Mouse (Mus musculus): ENCODE data around the gene Dnm3. TPM values are rescaled to one million over a fixed set of nuclear protein-coding genes. Genes with fewer than 3 reads are reported as not detected.

Gene Dnm3
- polyA plus RNA-seq, 1 experiment from 2014 or later: 27.7 TPM

DNA sequence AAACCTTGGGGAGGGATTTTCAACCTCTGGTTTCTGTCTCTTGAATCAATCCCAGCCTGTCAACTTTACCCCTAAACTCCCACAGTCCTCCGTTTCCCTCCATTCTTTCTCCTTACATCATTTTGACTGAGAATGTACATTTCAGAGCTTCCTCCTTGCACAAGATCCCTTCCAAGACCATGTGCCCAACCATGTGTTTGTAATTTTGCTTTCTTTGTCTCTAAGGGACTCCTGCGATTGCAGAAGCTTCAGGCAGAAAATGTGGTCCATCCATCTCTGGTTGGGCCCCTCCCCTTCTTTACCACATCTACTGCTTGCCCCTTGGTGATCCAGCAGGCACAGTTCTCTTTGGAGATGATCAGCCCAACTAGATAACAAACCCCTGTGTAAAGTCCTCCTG lies 165.2 kb downstream of the Dnm3 start:
- H3K36me3 ChIP-seq: no peaks in the 10 kb centered on the region
- H3K4me2 ChIP-seq: no peak overlapping the region
- 27% methylated on average over 2 of the region's 2 CpGs for WGBS
- H3K9ac ChIP-seq: 0 out of 2 replicates have a peak overlapping the region, but pooled peaks have one; percentile 1
- peaks cover 39% of the 10 kb centered on the region for H3K4me1 ChIP-seq
- no peaks in the 10 kb centered on the region for H3K9me3 ChIP-seq
- no peaks in the 10 kb centered on the region for H3K27me3 ChIP-seq
- H3K27ac ChIP-seq: peak overlapping the region; percentile 76
- no peak for ATAC-seq (ENCODE audit: insufficient number of reproducible peaks, insufficient read depth, low FRiP score, low TSS enrichment, low read depth)
- H3K4me3 ChIP-seq: no peak overlapping the region

DNA sequence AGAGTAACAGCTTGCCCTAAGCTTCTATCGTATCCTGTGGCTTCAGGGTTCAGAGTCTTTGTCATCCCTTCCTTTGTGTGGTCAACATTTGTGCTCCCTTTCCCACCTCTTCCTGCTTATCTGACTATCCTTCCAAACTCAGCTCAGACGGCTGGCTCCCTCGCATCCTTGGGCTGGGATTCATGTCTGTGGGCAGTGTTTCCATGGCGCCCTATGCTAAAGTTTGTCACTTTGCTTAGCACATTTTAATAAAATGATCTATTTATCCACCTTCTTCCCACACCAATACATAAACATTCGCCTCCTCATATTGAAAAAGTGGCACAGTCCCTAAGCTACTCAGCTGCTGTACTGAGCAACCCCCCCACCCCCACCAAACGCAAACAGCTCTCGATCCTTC lies 165.7 kb downstream of the Dnm3 start:
- H3K4me3 ChIP-seq: no peak overlapping the region
- H3K27ac ChIP-seq: peak overlapping the region; percentile 76
- H3K36me3 ChIP-seq: no peaks in the 10 kb centered on the region
- 74% methylated on average over 7 of the region's 7 CpGs for WGBS
- peaks cover 39% of the 10 kb centered on the region for H3K4me1 ChIP-seq
- ATAC-seq (ENCODE audit: insufficient number of reproducible peaks, insufficient read depth, low FRiP score, low TSS enrichment, low read depth): no peak
- H3K4me2 ChIP-seq: no peak overlapping the region
- no peaks in the 10 kb centered on the region for H3K9me3 ChIP-seq
- no peaks in the 10 kb centered on the region for H3K27me3 ChIP-seq
- H3K9ac ChIP-seq: no peak overlapping the region

DNA sequence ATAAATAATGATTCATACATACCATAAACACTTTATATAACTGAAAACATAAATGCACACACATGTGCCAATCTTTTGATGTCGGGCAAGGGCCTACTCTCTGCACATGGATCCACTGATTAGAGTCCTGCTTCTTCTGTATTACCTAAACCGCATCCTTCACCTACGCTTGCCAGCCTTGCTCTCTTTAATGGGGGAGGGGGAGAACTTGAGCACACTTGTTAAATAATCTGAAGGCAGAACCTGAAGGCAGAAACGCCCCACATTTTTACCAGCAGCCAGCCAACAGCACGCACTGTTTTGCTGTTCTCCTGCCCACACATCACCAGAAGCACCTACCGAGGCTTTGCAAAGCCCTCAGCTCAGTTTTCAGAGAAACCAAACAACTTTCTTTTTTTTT lies 172.6 kb downstream of the Dnm3 start:
- Histone ChIP-seq H3K4me1 (peaks cover 40% of the 10 kb centered on the region), H3K9me3 (no peaks in the 10 kb centered on the region), H3K36me3 (no peaks in the 10 kb centered on the region), H3K27ac (peak overlapping the region; percentile 91), H3K27me3 (no peaks in the 10 kb centered on the region), H3K9ac (no peak overlapping the region), H3K4me2 (no peak overlapping the region), H3K4me3 (no peak overlapping the region)
- ATAC-seq (ENCODE audit: insufficient number of reproducible peaks, insufficient read depth, low FRiP score, low TSS enrichment, low read depth): 0 out of 2 replicates have a peak, but pooled peaks have one; percentile 59
- 12% methylated on average over 6 of the region's 6 CpGs for WGBS

DNA sequence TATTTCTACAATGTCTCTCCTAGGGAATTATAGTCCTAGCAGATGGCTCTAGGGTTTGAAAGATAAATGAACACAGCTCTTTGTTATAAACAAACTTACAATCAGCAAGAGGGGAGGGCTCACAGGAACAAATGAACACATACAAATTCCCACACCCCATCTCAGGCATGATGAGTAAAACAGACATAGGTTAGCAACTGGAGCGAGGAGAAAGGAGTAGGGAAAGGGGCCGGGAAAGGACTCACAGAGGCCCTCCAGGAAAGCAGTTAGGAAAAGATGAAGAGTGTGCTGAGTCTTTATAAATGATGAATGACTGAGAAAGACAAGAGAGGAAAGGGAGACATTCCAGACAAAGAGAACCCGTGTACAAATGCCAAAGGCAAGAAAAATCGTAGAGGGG lies 175.4 kb downstream of the Dnm3 start:
- H3K4me2 ChIP-seq: no peak overlapping the region
- WGBS: 40% methylated on average over 4 of the region's 4 CpGs
- no peak for ATAC-seq (ENCODE audit: insufficient number of reproducible peaks, insufficient read depth, low FRiP score, low TSS enrichment, low read depth)
- no peak overlapping the region for H3K9ac ChIP-seq
- peak overlapping the region; percentile 80 for H3K27ac ChIP-seq
- H3K4me1 ChIP-seq: peaks cover 36% of the 10 kb centered on the region
- H3K4me3 ChIP-seq: no peak overlapping the region
- H3K27me3 ChIP-seq: no peaks in the 10 kb centered on the region
- H3K9me3 ChIP-seq: no peaks in the 10 kb centered on the region
- no peaks in the 10 kb centered on the region for H3K36me3 ChIP-seq

DNA sequence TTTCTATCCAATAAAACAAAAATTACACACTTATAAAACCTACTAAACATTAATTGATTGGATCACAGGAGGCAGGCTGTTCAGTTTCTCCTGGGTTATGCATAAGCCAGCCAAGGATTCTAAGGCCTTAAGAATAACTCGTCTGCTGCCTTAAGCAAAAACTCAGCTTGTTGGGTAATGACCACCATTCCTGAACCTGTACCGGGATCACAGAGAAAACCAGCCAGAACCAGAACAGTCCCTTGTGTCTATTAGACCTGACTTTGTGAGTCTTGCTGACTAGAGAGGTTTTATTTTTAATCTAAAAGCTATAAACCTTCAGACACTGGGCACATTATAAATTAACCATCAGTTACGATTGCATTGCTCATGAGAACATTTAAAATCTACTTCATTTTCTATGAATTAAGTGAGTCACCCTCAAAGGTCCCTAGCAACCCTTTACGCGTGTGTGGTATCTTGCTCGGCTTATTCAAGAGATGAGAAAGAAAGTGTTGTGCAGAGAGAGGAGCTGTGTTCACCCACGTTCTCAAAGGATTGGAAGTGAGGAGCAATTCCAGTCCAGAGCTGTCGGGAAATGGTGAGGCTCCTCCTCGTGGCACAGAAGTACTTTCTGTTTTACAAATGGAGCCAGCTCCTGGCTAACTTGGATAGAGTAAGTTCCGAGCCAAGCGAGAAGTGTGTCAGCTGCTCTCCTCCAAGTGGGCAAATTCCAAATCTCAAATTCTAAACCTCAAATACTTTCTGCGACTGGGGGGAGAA lies 178.1 kb downstream of the Dnm3 start:
- no peaks in the 10 kb centered on the region for H3K36me3 ChIP-seq
- 0 out of 2 replicates have a peak overlapping the region, but pooled peaks have one; percentile 83 for H3K27ac ChIP-seq
- H3K27me3 ChIP-seq: no peaks in the 10 kb centered on the region
- no peaks in the 10 kb centered on the region for H3K9me3 ChIP-seq
- no peak overlapping the region for H3K4me2 ChIP-seq
- H3K9ac ChIP-seq: no peak overlapping the region
- ATAC-seq (ENCODE audit: insufficient number of reproducible peaks, insufficient read depth, low FRiP score, low TSS enrichment, low read depth): no peak
- H3K4me3 ChIP-seq: no peak overlapping the region
- WGBS: 80% methylated on average over 12 of the region's 12 CpGs
- peaks cover 21% of the 10 kb centered on the region for H3K4me1 ChIP-seq

DNA sequence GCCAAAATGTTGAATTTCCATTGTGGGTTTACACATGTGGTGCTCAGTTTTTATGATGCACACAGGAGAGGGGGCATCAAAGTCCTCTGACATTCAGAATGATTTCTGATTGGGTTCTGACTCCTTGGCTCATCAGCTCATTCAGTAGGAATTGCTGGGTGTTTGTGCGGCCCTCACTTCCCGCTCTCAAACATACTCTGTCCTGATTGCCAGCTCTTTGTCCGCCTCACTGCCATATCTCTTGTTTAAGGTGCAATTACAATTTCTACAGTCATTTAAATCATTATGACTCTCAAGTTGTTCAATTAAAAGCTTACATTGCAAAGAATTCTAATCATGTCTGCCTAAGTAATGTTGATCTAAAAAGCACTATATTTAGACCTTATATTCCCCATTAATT lies 179.3 kb downstream of the Dnm3 start:
- H3K9me3 ChIP-seq: no peaks in the 10 kb centered on the region
- no peak for ATAC-seq (ENCODE audit: insufficient number of reproducible peaks, insufficient read depth, low FRiP score, low TSS enrichment, low read depth)
- H3K27me3 ChIP-seq: no peaks in the 10 kb centered on the region
- no peak overlapping the region for H3K27ac ChIP-seq
- H3K9ac ChIP-seq: no peak overlapping the region
- no peak overlapping the region for H3K4me2 ChIP-seq
- no peak overlapping the region for H3K4me3 ChIP-seq
- H3K4me1 ChIP-seq: peaks cover 27% of the 10 kb centered on the region
- WGBS: 85% methylated on average over 3 of the region's 3 CpGs
- no peaks in the 10 kb centered on the region for H3K36me3 ChIP-seq

DNA sequence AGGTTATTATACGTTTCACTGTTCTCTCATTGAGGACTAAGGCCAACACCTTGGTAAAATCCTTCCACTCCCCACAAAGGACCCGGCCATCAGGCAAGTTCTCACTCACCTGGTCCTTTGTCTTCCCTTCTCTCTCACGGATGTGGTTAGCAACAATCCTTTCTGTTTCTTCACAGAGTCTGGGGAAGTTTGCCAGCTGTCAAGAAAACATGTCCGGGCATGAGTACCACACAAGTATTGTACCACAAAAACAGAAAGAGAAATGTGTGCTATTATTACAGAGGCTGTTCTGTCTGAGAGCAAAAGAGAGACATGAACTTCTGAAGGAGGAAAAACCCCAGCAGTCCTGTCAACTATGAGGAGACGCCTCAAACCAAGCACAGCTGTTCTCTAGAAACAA lies 182.4 kb downstream of the Dnm3 start:
- H3K4me3 ChIP-seq: no peak overlapping the region
- WGBS: 65% methylated on average over 5 of the region's 5 CpGs
- no peak overlapping the region for H3K4me2 ChIP-seq
- H3K4me1 ChIP-seq: peaks cover 13% of the 10 kb centered on the region
- 0 out of 2 replicates have a peak, but pooled peaks have one; percentile 43 for ATAC-seq (ENCODE audit: insufficient number of reproducible peaks, insufficient read depth, low FRiP score, low TSS enrichment, low read depth)
- no peak overlapping the region for H3K9ac ChIP-seq
- peak overlapping the region; percentile 62 for H3K27ac ChIP-seq
- no peaks in the 10 kb centered on the region for H3K36me3 ChIP-seq
- H3K27me3 ChIP-seq: no peaks in the 10 kb centered on the region
- H3K9me3 ChIP-seq: no peaks in the 10 kb centered on the region

DNA sequence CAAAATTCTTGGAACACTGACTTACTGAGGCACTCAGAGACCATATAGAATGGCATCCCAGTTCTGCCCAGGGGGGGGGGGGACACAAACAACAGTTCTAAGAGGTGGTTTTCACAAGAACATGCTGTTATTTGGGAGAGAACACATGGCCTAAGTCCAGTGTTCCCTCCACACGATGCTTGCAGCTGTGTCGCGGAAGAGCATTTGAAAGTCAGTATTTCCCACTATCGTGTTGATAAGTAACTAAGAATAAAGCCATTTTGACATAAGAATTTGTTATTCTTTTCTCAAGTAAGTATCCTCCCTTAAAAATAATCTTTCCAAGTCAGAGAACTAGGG lies 183.3 kb downstream of the Dnm3 start:
- no peak overlapping the region for H3K9ac ChIP-seq
- H3K4me1 ChIP-seq: peaks cover 10% of the 10 kb centered on the region
- H3K9me3 ChIP-seq: no peaks in the 10 kb centered on the region
- peak overlapping the region; percentile 60; the same call in 1 of the 2 replicates for H3K27ac ChIP-seq
- H3K4me2 ChIP-seq: no peak overlapping the region
- H3K36me3 ChIP-seq: no peaks in the 10 kb centered on the region
- WGBS: 82% methylated on average over 4 of the region's 4 CpGs
- no peak for ATAC-seq (ENCODE audit: insufficient number of reproducible peaks, insufficient read depth, low FRiP score, low TSS enrichment, low read depth)
- no peaks in the 10 kb centered on the region for H3K27me3 ChIP-seq
- H3K4me3 ChIP-seq: no peak overlapping the region

DNA sequence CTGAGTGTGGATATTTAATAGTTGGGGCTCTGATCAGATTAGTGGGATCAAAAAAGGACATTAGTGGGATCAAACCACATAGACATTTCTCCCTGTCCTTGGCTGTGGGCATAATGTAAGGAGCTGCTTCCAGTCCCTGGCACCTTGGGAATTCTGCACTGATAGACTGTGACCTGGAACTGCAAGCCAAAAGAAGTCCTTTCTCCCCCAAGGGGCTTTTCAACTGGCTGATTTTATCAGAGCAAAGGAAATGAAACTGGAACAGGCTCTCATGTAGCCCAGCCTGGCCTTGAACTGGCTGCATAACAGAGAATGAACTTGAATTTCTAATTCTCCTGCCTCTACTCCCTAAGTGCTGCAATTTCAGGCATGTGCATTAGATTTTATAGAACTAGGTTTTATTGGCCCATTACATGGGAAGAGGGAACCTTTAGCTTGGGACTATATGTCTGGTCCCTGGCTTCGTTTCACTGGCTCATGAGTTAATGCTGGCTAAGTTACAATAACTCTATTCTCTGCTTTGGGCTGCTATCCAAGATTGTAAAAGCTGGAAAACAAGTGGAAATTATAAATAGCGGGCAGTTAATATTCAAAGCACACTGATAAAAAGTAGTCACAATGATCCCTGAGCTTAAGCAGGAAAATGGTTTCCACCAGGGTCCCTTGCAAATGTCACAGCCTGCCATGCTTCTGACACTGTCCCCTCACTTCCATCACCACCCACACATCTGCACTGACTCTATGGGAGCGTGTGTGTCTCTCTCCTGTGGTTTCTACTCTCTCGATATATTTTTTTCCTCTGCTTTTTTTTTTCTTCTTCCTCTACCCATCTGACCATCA lies 183.9 kb downstream of the Dnm3 start:
- no peaks in the 10 kb centered on the region for H3K27me3 ChIP-seq
- H3K4me1 ChIP-seq: peaks cover 10% of the 10 kb centered on the region
- H3K36me3 ChIP-seq: no peaks in the 10 kb centered on the region
- ATAC-seq (ENCODE audit: insufficient number of reproducible peaks, insufficient read depth, low FRiP score, low TSS enrichment, low read depth): no peak
- no peaks in the 10 kb centered on the region for H3K9me3 ChIP-seq
- H3K4me3 ChIP-seq: no peak overlapping the region
- no peak overlapping the region for H3K9ac ChIP-seq
- 66% methylated on average over 4 of the region's 4 CpGs for WGBS
- peak overlapping the region; percentile 60; the same call in 1 of the 2 replicates for H3K27ac ChIP-seq
- no peak overlapping the region for H3K4me2 ChIP-seq

DNA sequence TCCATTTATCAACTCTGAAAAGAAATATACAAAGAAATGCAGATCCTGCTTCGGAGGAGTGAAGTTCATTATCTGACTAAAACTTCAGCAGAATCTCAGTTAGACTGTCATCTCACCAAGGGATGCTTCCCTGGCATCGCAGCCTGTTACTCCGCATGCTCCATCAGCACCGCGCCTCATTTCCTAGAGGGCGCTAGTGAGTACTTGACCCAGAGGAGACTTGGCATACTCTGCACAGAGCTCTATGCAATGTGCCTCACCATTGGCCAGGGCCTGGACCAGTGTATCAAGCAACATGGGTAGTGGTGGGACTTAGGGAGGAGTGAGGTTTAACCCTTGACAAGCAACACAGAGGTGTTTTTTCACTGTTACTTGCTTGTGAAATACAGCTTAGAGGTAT lies 190.9 kb downstream of the Dnm3 start:
- no peaks in the 10 kb centered on the region for H3K36me3 ChIP-seq
- H3K27ac ChIP-seq: no peak overlapping the region
- no peak overlapping the region for H3K4me2 ChIP-seq
- H3K9me3 ChIP-seq: no peaks in the 10 kb centered on the region
- no peak overlapping the region for H3K9ac ChIP-seq
- ATAC-seq (ENCODE audit: insufficient number of reproducible peaks, insufficient read depth, low FRiP score, low TSS enrichment, low read depth): no peak
- H3K4me1 ChIP-seq: peaks cover 3% of the 10 kb centered on the region
- 53% methylated on average over 6 of the region's 6 CpGs for WGBS
- no peaks in the 10 kb centered on the region for H3K27me3 ChIP-seq
- H3K4me3 ChIP-seq: no peak overlapping the region

DNA sequence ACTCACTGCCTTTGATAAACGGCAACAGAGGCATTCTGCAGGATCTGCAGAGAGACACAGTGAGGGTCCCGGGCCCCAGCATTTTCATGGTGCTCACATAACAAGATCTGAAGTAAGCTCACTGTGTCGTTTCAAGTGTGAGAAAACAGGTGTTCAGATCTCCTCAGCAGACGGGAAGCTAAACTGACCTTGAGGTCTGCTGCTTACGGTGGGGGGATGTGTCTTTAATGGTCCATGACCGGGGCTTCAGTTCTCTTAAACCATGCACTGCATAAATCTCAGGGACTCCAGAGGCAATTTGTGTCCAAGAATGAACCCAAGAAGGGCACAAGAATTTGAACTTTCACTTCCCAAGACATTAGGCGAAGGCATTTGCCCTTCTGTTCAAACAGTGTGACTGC lies 195.9 kb downstream of the Dnm3 start:
- ATAC-seq (ENCODE audit: insufficient number of reproducible peaks, insufficient read depth, low FRiP score, low TSS enrichment, low read depth): no peak
- H3K36me3 ChIP-seq: no peaks in the 10 kb centered on the region
- H3K9me3 ChIP-seq: no peaks in the 10 kb centered on the region
- no peaks in the 10 kb centered on the region for H3K27me3 ChIP-seq
- H3K4me2 ChIP-seq: no peak overlapping the region
- 0 out of 2 replicates have a peak overlapping the region, but pooled peaks have one; percentile 32 for H3K9ac ChIP-seq
- 28% methylated on average over 7 of the region's 7 CpGs for WGBS
- H3K4me3 ChIP-seq: no peak overlapping the region
- peaks cover 8% of the 10 kb centered on the region for H3K4me1 ChIP-seq
- H3K27ac ChIP-seq: peak overlapping the region; percentile 66; the same call in 1 of the 2 replicates

DNA sequence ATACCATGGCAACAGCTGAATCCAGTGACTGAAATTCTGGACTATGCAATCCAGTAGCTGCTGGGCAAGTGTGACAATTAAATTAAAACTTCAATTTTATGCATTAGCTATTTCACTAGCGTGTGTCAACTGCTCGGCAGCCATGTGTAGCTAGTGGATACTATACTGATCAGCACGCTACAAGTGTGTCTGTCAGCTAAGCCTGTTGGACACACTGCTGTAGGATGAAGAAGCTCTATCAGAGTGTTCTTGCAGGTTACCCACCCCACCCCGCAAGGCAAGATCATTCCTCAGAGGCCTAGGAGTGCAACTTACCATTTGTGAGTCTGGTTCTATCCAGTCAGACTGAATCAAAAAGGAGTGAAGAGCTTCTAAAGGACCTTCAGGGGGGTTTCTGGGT lies 197.8 kb downstream of the Dnm3 start:
- no peaks in the 10 kb centered on the region for H3K36me3 ChIP-seq
- ATAC-seq (ENCODE audit: insufficient number of reproducible peaks, insufficient read depth, low FRiP score, low TSS enrichment, low read depth): no peak
- H3K9me3 ChIP-seq: no peaks in the 10 kb centered on the region
- H3K27me3 ChIP-seq: no peaks in the 10 kb centered on the region
- H3K9ac ChIP-seq: no peak overlapping the region
- H3K27ac ChIP-seq: no peak overlapping the region
- no peak overlapping the region for H3K4me2 ChIP-seq
- H3K4me1 ChIP-seq: peaks cover 10% of the 10 kb centered on the region
- no peak overlapping the region for H3K4me3 ChIP-seq
- WGBS: 87% methylated on average over 4 of the region's 4 CpGs
